Comparison of ENCODE assay signal across 8 mouse cellular contexts in genomic region chr16:8769065-8769464, GRCm38 (mm10). TPM values are rescaled to one million over a fixed set of nuclear protein-coding genes. Genes with fewer than 3 reads are reported as not detected.
DNase-seq lines count a peak whose midpoint lies in the region; ATAC-seq and TF ChIP-seq lines count a peak whose summit lies in the region.

No protein-coding gene starts in this region.

- ATAC-seq in embryonic facial prominence, embryonic 11.5 days (replicated peaks; ENCODE audit: insufficient number of reproducible peaks, low FRiP score, low TSS enrichment, low read depth): peak; percentile 82; the same call in 1 of the 2 replicates
- 0 out of 2 replicates have a peak, but pooled peaks have one; percentile 44 for ATAC-seq in midbrain, postnatal 0 days (ENCODE audit: low FRiP score)

- H3K27ac ChIP-seq in embryonic facial prominence, embryonic 11.5 days (replicated peaks; ENCODE audit: low read depth, low read length): no peak overlapping the region
- no peak overlapping the region for H3K27ac ChIP-seq in heart, adult 2 months
- no peak overlapping the region for H3K27ac ChIP-seq in midbrain, postnatal 0 days (ENCODE audit: low read depth, low read length)

- H3K4me1 ChIP-seq in embryonic facial prominence, embryonic 11.5 days (ENCODE audit: control insufficient read depth, insufficient read depth, low read length): no peaks in the 10 kb centered on the region
- H3K4me1 ChIP-seq in heart, adult 2 months (ENCODE audit: control insufficient read depth, insufficient read depth, low read length): no peaks in the 10 kb centered on the region
- no peaks in the 10 kb centered on the region for H3K4me1 ChIP-seq in midbrain, postnatal 0 days (ENCODE audit: insufficient read depth, low read length)

- peak; percentile 85 for TF ChIP-seq CTCF in heart, adult 2 months (IDR thresholded peaks at IDR 0.05)
- TF ChIP-seq CTCF in midbrain, postnatal 0 days (IDR thresholded peaks at IDR 0.05): peak; percentile 82

- no peak overlapping the region for H3K4me2 ChIP-seq in embryonic facial prominence, embryonic 11.5 days (ENCODE audit: low read depth, low read length)
- H3K4me2 ChIP-seq in midbrain, postnatal 0 days (ENCODE audit: low read depth, low read length, poor library complexity, severe bottlenecking): no peak overlapping the region

- intact Hi-C loops in heart, adult 2 months (cut with DNase I): loop anchor here (1.0 to 10.0 kb wide), 3 partner anchors 83 to 364 kb away; no protein-coding TSS in a partner anchor

- no peaks in the 10 kb centered on the region for H3K9me3 ChIP-seq in embryonic facial prominence, embryonic 11.5 days (replicated peaks; ENCODE audit: control insufficient read depth, low read length)
- no peaks in the 10 kb centered on the region for H3K9me3 ChIP-seq in midbrain, postnatal 0 days (ENCODE audit: low read length)

- no peaks in the 10 kb centered on the region for H3K27me3 ChIP-seq in embryonic facial prominence, embryonic 11.5 days (ENCODE audit: control insufficient read depth, insufficient read depth, low read length)
- H3K27me3 ChIP-seq in heart, adult 2 months (ENCODE audit: control insufficient read depth, insufficient read depth, low read length): no peaks in the 10 kb centered on the region
- no peaks in the 10 kb centered on the region for H3K27me3 ChIP-seq in midbrain, postnatal 0 days (ENCODE audit: insufficient read depth, low read length)

- no peak for TF ChIP-seq POLR2A in heart, adult 2 months (IDR thresholded peaks at IDR 0.05; ENCODE audit: insufficient read depth, low read depth, low read length)

- no peak overlapping the region for H3K9ac ChIP-seq in embryonic facial prominence, embryonic 11.5 days (replicated peaks; ENCODE audit: low read length)
- H3K9ac ChIP-seq in heart, adult 2 months (ENCODE audit: low read depth, low read length): no peak overlapping the region
- H3K9ac ChIP-seq in midbrain, postnatal 0 days (replicated peaks; ENCODE audit: low read length, poor library complexity, severe bottlenecking): no peak overlapping the region

- DNase-seq in 3134 (ENCODE audit: extremely low read depth, insufficient read length, low spot score) (peak; percentile 75), liver (peak; percentile 87)
- peak; percentile 57 for DNase-seq in adrenal gland, adult 8-10 months
- DNase-seq in embryonic facial prominence, embryonic 11.5 days (ENCODE audit: low spot score): peak; percentile 72
- DNase-seq in heart, adult 2 months: peak; percentile 67 to 74
- DNase-seq in kidney, adult 18-20 months: peak; percentile 68
- peak; percentile 71 for DNase-seq in midbrain, postnatal 0 days (ENCODE audit: low spot score)
- peak; percentile 52 to 74 for DNase-seq in spleen, postnatal 14 days (ENCODE audit: low spot score in 2 of 2)

- H3K79me2 ChIP-seq in heart, adult 2 months (replicated peaks; ENCODE audit: control insufficient read depth, insufficient read depth, low read length): no peaks in the 10 kb centered on the region

- no peak overlapping the region for H3K4me3 ChIP-seq in embryonic facial prominence, embryonic 11.5 days (ENCODE audit: low read depth, low read length)
- H3K4me3 ChIP-seq in heart, adult 2 months: no peak overlapping the region
- H3K4me3 ChIP-seq in midbrain, postnatal 0 days (ENCODE audit: low read depth, low read length): no peak overlapping the region

- H3K36me3 ChIP-seq in embryonic facial prominence, embryonic 11.5 days (replicated peaks; ENCODE audit: control insufficient read depth, insufficient read depth, low read depth, low read length): no peaks in the 10 kb centered on the region
- H3K36me3 ChIP-seq in heart, adult 2 months (ENCODE audit: control insufficient read depth, insufficient read depth, low read length): no peaks in the 10 kb centered on the region
- no peaks in the 10 kb centered on the region for H3K36me3 ChIP-seq in midbrain, postnatal 0 days (ENCODE audit: insufficient read depth, low read length)

- no peak for TF ChIP-seq EP300 in heart, adult 2 months (IDR thresholded peaks at IDR 0.05; ENCODE audit: insufficient read depth, low read depth, low read length)

- WGBS in embryonic facial prominence, embryonic 11.5 days: 19% methylated on average over 9 of the region's 10 CpGs
- WGBS in heart, adult 2 months: 15% methylated on average over 10 of the region's 10 CpGs
- 14% methylated on average over 9 of the region's 10 CpGs for WGBS in midbrain, postnatal 0 days

RNA-seq across cellular contexts. Expression of gene Usp7, which starts 23.0 kb away (rescaled TPM):
- total RNA-seq in adrenal gland, adult 8-10 months (2022): 100 to 1,000 TPM; 105 to 149 (median 127) TPM
- 34.9 and 40.2 TPM in 2 replicates for polyA plus RNA-seq in embryonic facial prominence, embryonic 11.5 days (2014; fragmentation: Nextera tagmentation; extraction: Ambion mirVana)
- 10 to 100 TPM; 45.6 to 49.0 TPM for total RNA-seq in heart, adult 2 months (2021)
- 19.4 and 30.7 TPM in 2 replicates for polyA plus RNA-seq in heart, adult 2 months (2012; rRNA removed)
- 116 and 129 TPM in 2 replicates for total RNA-seq in midbrain, postnatal 0 days (2014; rRNA removed)
- 17.0 and 21.8 TPM in 2 replicates for polyA plus RNA-seq in midbrain, postnatal 0 days (2015; fragmentation: Nextera tagmentation; extraction: Ambion mirVana)
